Mouse (Mus musculus): ENCODE results near the gene Gpr55. TPM values are rescaled to one million over a fixed set of nuclear protein-coding genes. Genes with fewer than 3 reads are reported as not detected.
A peak's percentile ranks its signal among the peaks of the same experiment; 100 is the strongest.

Gene Gpr55
- total RNA-seq, 2 experiments from 2014 or later, result not detected

DNA sequence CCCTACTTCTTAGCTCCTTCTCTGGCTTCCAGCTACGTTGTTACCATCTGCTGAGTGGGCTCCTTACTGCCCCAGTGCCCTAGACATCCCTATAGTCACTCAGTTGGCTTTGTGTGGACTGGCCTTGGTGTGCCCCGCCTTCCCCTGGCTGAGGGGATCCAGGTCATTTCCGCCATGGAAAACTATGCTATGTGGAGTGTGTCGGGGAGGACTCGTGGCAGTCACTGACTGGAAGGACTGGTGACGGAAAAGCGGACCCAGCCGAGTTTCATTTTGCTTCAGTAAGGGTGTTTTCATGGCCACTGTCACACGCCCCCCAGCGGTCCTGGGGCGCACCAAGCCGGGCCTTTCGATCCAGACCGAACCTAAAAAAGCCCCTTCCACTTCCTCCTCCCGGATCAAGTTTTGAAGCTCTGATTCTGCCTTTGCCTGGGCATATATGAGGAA, 65.4 kb downstream of the Gpr55 start:
- peak; percentile 56 for DNase-seq (ENCODE audit: low spot score)
- intact Hi-C loops (cut with DNase I), result loop anchor here (2.0 to 5.0 kb wide), 2 partner anchors 37 to 43 kb away; no protein-coding TSS in a partner anchor

DNA sequence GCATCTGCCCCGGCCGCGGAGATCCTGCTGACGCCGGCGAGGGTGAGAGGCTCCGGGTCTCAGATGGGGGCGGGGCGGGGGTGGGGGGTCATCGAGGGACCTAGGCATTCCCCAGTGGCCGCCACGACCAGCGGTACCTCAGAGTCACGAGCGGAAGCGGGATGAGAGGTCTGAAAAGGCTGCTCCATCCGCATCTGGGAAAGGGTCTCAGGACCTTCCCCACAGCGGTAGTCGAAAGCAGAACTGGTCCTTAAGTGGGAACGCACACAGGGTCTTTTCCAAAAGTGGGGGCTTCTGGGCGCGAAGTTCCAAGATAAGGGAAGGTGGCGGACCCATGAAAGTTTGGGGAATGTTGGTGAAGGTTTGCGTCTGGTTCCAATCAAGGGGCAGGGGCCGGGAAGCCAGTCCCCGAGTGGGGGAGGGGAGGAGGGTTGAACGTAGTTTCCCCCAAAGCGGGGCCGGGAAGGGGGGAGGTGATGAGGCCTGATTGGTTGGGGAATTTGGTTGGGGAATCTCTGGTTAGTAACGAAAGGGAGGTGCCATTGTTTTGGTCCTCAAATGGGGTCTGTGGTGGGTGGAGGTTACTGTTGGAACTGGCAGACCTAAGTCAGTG, 66.0 kb downstream of the Gpr55 start:
- DNase-seq (ENCODE audit: low spot score), result no peak

DNA sequence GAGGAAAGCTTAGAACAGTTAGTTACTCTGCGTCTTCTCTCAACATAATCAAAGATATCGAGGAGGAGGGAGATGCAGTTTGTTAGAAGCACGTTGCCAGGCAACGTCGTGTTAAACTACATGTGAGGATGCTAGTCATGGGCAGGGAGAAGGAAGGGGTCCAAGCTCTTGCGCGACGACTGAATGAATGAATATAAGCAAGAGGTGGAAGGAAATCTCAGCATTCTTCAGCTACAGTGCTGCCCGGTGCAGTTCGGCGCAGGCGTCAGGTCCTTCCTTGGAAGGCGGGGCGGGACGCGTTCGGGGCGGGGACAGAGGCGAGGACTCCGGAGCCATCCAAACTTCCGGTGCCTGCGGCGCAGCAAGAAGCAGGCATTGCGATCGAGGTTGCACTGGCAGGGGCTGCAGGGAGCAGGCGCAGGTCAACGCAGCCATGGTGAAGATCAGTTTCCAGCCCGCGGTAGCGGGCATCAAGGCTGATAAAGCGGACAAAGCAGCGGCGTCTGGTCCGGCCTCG, 66.5 kb downstream of the Gpr55 start, which contains the start of gene Itm2c:
TSS of gene Itm2c (plus strand) at position 51 of the 517 bp plus-strand sequence.
- intact Hi-C loops (cut with DNase I), result loop anchor here (2.0 kb wide), 1 partner anchor 41 kb away; no protein-coding TSS in a partner anchor
- peak; percentile 74 for DNase-seq (ENCODE audit: low spot score)

More for the DNA sequence above, 66.0 kb downstream of the Gpr55 start:
- intact Hi-C loops (cut with DNase I), result loop anchor here (2.0 to 5.0 kb wide), 2 partner anchors 37 to 42 kb away; no protein-coding TSS in a partner anchor

Other genes with a start within 250 kb of the Gpr55 start
- gene A630001G21Rik, start 182.4 kb downstream of the Gpr55 start, total RNA-seq (2021), result under 1 TPM; 0.21 to 0.31 TPM
- gene Cab39, start 167.6 kb downstream of the Gpr55 start, total RNA-seq (2021), result 100 to 1,000 TPM; 107 to 112 TPM
- 10 to 100 TPM; 62.4 to 66.2 TPM for gene Itm2c, start 66.7 kb downstream of the Gpr55 start, total RNA-seq (2021)
- not detected for gene 4933407L21Rik, start 32.5 kb downstream of the Gpr55 start, total RNA-seq (2021)
- not detected for gene Spata3, start 55.8 kb upstream of the Gpr55 start, total RNA-seq (2021)
- not detected for gene 2810459M11Rik, start 84.9 kb upstream of the Gpr55 start, total RNA-seq (2021)
- 100 to 1,000 TPM in 1 of 2 experiments, 10 to 100 TPM in 1; 94.4 to 100 TPM for gene Psmd1, start 103.4 kb upstream of the Gpr55 start, total RNA-seq (2021)
- gene Htr2b, start 151.0 kb upstream of the Gpr55 start, total RNA-seq (2021), result under 1 TPM; 0.10 to 0.20 TPM
- gene Gm21972, start 172.6 kb upstream of the Gpr55 start, total RNA-seq (2021), result under 1 TPM; 0.65 to 0.95 TPM
- gene Armc9, start 193.8 kb upstream of the Gpr55 start, total RNA-seq (2021), result 1 to 10 TPM; 3.2 to 3.4 TPM

Data from heart, postnatal 25 days (tissue).